Mouse (Mus musculus) liver (tissue): ENCODE measurements around the gene Spaca1.
"Not testable (repeated sequence)": the region's sequence is repeated elsewhere in the genome, so short reads cannot be mapped to it uniquely, and the experiment has no call there.

Experiments
- DNase-seq: peaks from one replicate; pipeline ENCODE4 v3.0.0-alpha.2; 2020; ENCODE audit warnings: mixed read lengths

Gene Spaca1

GRCm38 (mm10) chr4:34049571-34050255 is at the start of gene Spaca1:
Gene Spaca1, minus strand, starts transcription at chr4:34050191.
- peak; percentile 5 for DNase-seq

DNA sequence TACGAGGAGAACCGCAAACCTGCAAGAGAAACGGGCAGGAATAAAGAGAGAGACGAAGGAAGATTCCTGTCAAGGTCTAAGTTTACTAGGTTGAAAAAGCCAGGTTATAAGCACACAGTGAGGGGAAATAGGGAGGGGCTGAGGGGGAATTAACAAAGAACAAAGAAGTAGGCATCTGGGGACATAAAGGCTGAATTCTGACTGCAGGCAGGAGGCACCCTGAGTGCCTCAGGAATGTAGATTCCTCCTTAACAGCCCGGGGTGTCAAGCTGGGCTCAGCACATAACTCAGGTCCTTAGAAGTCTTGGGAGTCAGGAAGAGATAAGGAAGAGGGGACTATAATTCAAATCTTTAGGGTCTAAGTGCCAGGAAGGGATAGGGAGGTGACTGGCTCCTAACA is 37.3 kb upstream of the Spaca1 start:
- not testable (repeated sequence) for DNase-seq

DNA sequence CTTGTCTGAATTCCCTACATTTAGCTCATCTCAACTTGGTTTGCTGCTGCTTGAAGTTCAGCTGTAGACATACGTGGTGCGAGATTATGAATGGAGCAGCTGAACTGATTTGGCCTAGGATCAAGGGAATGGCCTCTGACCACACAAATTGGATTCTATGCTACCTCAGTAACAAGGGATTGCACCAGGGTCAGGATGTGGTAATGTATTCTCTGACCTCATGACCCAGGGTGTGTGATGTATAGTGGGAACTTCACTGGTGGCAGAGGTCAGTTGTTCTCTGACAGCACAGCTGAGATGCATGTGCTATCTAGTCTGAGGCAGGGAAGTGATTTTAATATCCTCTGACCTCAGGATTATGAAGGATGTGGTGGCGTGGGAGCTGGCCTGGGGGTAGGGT is 31.1 kb upstream of the Spaca1 start:
- no peak for DNase-seq

DNA sequence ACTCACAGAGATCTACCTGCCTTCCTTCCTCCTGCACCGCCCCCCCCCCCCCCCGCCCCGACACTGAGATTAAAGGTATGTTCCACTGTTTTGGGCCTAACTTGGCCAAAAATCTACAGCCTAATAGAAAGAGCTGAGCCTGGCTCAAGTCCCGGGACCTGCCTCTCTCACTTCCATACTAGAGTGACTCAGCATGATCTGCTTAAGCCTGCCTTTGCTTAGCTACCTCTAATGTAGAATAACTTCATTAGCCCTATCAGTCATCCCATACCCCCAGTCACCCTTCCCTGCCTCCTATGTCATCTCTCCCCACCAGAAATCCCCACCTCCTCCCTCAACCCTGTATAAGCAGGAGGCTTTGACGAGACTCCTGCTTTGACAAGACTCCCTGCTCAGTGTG is 19.0 kb upstream of the Spaca1 start:
- DNase-seq: no peak

GRCm38 (mm10) chr4:34058320-34058719 is 8.3 kb upstream of the Spaca1 start:
- DNase-seq: no peak

GRCm38 (mm10) chr4:34026771-34027170 is 23.2 kb downstream of the Spaca1 start:
- DNase-seq: no peak

DNA sequence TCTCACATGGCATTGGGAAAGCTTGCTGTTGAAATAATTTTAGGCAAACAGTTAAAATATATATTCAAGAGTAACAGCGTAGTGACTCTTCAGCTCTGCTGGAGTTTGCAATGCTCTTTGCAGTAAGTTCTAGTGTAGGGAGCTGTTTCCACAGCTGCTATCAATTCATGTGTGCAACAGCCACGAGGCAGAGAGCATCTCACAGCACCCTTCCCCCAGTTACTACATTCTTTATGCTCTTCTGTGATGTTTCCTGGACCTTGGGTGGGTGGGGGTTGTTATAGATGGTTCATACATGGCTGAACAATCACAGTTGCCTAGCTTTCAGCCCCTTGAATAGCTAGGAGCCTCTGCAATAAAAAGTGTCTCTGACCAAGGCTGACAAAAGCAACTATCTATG is 28.5 kb downstream of the Spaca1 start:
- DNase-seq: no peak

DNA sequence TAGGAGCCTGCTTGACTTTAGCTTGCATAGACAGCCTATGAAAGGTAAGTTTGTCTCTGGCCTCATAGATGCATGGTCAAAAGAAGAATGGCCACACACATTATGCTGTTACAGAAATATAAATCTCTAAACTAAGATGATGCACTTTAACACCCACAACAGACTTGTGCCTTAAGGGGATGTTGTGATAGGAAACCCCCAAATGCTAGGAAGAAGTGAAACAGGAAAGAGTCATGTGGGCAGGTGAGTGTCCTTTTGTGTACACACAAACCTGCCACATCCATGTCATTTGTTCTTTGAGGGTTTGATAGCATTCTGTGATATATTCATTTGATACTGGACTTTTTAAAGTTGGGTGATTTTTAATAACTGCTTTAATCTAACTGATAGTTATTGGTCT is 53.6 kb downstream of the Spaca1 start:
- no peak for DNase-seq

DNA sequence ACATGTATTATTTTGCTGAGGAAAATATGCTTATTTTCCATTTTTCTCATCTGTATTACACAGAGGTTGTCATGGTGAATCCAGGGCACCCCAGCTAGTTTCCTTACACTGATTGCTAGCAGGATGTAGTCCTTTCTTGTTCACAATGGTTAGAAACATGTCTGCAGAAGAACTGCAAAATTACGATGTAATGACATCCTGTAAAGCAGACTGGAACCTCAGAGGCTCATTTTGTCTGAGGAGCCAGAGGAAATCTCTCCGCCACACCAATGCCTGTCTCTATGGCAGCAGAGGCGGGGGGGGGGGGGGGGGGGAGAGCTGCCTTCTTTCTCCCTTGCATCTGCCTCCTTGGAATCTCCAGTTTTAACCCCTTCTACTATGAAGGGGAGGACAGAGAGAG is 57.3 kb downstream of the Spaca1 start:
- no peak for DNase-seq

GRCm38 (mm10) chr4:33988466-33989089 is 61.4 kb downstream of the Spaca1 start:
- DNase-seq: no peak
